Mouse (Mus musculus): ENCODE measurements at regions not wholly inside any gene's neighbourhood (a gene's known extent, or its start where the extent isn't known, plus 50 kb on each side); places are given as distances from the start of the nearest gene placed in this dataset.

DNA sequence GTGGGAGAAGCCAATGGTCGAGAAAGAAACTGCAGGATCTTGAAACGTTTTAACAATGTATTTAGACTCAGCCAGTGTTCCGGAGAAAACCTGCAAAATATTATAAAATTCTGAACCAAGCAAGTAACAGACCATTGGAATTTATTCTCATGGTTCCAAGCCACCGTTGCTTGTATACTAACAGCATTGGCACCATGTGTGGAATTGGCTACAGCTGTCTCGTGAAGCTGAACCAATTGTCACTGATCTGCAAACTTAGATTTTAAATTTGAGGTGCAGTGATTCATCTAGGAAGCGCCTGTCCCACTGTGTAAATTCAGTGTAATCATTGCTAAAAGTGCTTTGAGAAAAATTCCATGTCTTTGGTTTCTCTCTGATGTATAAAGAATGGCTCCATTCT, 137.8 kb upstream of the Ube2e3 start:
- Histone ChIP-seq H3K27me3 (replicated peaks; ENCODE audit: control insufficient read depth, insufficient read depth, low read length) (no peaks in the 10 kb centered on the region), H3K9me3 (replicated peaks; ENCODE audit: control insufficient read depth, low read length) (no peaks in the 10 kb centered on the region), H3K4me3 (ENCODE audit: low read depth, low read length) (no peak overlapping the region), H3K27ac (ENCODE audit: low read depth, low read length) (no peak overlapping the region), H3K4me1 (ENCODE audit: control insufficient read depth, insufficient read depth, low read length) (no peaks in the 10 kb centered on the region), H3K9ac (ENCODE audit: low read length) (no peak overlapping the region), H3K36me3 (ENCODE audit: control insufficient read depth, insufficient read depth, low read length) (no peaks in the 10 kb centered on the region), H3K4me2 (ENCODE audit: low read length) (no peak overlapping the region)
- ATAC-seq = no peak
- no peak for DNase-seq (ENCODE audit: low spot score)
- 89% methylated on average over 6 of the region's 6 CpGs for WGBS

DNA sequence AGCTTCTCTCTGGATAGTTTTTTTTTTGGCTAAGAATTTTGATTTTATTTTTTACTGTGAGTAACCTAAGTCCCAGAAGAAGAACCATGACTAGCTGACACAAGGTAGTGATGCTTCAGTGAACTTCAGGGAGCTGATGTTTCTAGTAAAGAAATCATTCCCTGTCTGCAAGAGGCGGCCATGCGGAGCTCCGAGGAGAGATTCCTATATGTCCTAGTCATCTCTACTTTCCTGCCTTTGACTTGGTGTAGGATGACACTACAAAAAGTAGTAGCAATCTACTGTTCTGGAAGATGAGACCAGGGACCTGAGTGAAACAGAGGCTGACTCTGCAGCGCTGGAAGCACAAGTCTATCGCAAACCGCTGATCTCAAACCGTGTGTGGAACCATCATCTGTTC, 141.9 kb upstream of the Ube2e3 start:
- Histone ChIP-seq H3K27ac (ENCODE audit: low read depth, low read length) (no peak overlapping the region), H3K9me3 (replicated peaks; ENCODE audit: control insufficient read depth, low read length) (no peaks in the 10 kb centered on the region), H3K36me3 (ENCODE audit: control insufficient read depth, insufficient read depth, low read length) (no peaks in the 10 kb centered on the region), H3K4me1 (ENCODE audit: control insufficient read depth, insufficient read depth, low read length) (no peaks in the 10 kb centered on the region), H3K9ac (ENCODE audit: low read length) (no peak overlapping the region), H3K4me3 (ENCODE audit: low read depth, low read length) (no peak overlapping the region), H3K4me2 (ENCODE audit: low read length) (no peak overlapping the region), H3K27me3 (replicated peaks; ENCODE audit: control insufficient read depth, insufficient read depth, low read length) (no peaks in the 10 kb centered on the region)
- WGBS = 97% methylated on average over 7 of the region's 7 CpGs
- no peak for ATAC-seq
- DNase-seq (ENCODE audit: low spot score) = no peak

DNA sequence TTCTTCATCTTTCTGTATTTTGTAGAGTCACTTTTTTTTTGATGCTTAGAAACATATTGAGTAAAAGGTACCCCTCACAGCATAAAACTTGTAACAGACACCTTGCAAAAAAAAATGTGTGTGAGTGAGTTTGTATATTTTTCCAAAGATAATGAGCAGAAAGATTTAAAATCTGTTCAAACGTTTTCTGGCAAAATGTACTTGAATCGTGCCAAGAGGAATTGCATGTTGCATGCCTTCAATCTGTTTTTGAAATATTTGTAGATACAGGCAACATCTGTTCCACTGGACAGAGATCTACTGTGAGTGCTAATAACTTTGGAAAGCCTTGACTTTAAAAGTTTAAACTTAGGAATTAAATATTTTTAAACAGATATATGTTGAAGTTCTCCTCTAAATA, 143.5 kb upstream of the Ube2e3 start:
- peak; percentile 45 for DNase-seq (ENCODE audit: low spot score)
- Histone ChIP-seq H3K4me3 (ENCODE audit: low read depth, low read length) (no peak overlapping the region), H3K4me2 (ENCODE audit: low read length) (no peak overlapping the region), H3K4me1 (ENCODE audit: control insufficient read depth, insufficient read depth, low read length) (no peaks in the 10 kb centered on the region), H3K36me3 (ENCODE audit: control insufficient read depth, insufficient read depth, low read length) (no peaks in the 10 kb centered on the region), H3K27me3 (replicated peaks; ENCODE audit: control insufficient read depth, insufficient read depth, low read length) (no peaks in the 10 kb centered on the region), H3K9me3 (replicated peaks; ENCODE audit: control insufficient read depth, low read length) (no peaks in the 10 kb centered on the region), H3K27ac (ENCODE audit: low read depth, low read length) (no peak overlapping the region), H3K9ac (ENCODE audit: low read length) (no peak overlapping the region)
- 62% methylated on average over 2 of the region's 2 CpGs for WGBS
- ATAC-seq = no peak

DNA sequence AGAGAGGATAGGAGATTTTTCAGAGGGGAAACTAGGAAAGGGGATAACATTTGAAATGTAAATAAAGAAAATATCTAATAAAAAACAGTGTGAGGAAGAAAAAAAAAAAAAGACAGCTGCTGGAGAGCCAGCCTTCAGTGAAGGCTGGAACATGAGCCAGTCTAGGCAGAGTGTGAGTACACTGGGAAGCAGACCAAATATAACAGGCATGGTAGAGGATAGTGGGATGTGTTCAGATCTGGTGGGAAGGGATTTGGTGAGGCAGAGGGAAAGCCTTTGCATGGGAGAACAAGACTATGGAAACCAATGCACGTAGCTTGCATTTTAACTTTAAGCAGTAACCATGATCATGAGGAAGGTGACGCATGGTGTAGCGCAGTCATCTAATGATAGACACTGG, 144.5 kb upstream of the Ube2e3 start:
- no peaks in the 10 kb centered on the region for H3K36me3 ChIP-seq (ENCODE audit: control insufficient read depth, insufficient read depth, low read length)
- no peak overlapping the region for H3K27ac ChIP-seq (ENCODE audit: low read depth, low read length)
- no peaks in the 10 kb centered on the region for H3K4me1 ChIP-seq (ENCODE audit: control insufficient read depth, insufficient read depth, low read length)
- DNase-seq (ENCODE audit: low spot score) = no peak
- ATAC-seq = no peak
- no peaks in the 10 kb centered on the region for H3K27me3 ChIP-seq (replicated peaks; ENCODE audit: control insufficient read depth, insufficient read depth, low read length)
- WGBS = 94% methylated on average over 3 of the region's 3 CpGs
- no peak overlapping the region for H3K9ac ChIP-seq (ENCODE audit: low read length)
- H3K4me2 ChIP-seq (ENCODE audit: low read length) = no peak overlapping the region
- no peaks in the 10 kb centered on the region for H3K9me3 ChIP-seq (replicated peaks; ENCODE audit: control insufficient read depth, low read length)
- H3K4me3 ChIP-seq (ENCODE audit: low read depth, low read length) = no peak overlapping the region

DNA sequence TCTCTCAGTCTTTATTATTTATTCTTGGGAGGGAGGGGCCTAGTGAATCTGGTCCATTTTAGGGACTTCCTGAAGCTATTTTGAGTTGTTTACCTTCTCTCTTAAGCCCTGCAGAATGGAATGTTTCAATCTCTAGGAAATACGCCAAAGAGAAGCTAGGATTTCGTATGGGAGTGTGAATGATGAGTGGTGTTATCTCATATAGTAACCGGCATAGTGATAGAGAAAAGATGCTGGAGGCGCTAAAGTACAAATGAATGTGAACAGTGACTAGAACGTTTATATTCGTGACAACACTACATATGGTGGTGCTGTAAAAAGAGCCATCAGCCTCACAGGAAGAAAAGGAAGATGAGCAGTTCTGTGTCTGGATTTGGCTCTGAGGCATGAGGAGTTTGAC, 145.2 kb upstream of the Ube2e3 start:
- no peaks in the 10 kb centered on the region for H3K9me3 ChIP-seq (replicated peaks; ENCODE audit: control insufficient read depth, low read length)
- no peak for DNase-seq (ENCODE audit: low spot score)
- no peaks in the 10 kb centered on the region for H3K27me3 ChIP-seq (replicated peaks; ENCODE audit: control insufficient read depth, insufficient read depth, low read length)
- no peak for ATAC-seq
- H3K4me1 ChIP-seq (ENCODE audit: control insufficient read depth, insufficient read depth, low read length) = no peaks in the 10 kb centered on the region
- no peak overlapping the region for H3K4me2 ChIP-seq (ENCODE audit: low read length)
- no peak overlapping the region for H3K27ac ChIP-seq (ENCODE audit: low read depth, low read length)
- H3K36me3 ChIP-seq (ENCODE audit: control insufficient read depth, insufficient read depth, low read length) = no peaks in the 10 kb centered on the region
- no peak overlapping the region for H3K9ac ChIP-seq (ENCODE audit: low read length)
- no peak overlapping the region for H3K4me3 ChIP-seq (ENCODE audit: low read depth, low read length)
- 88% methylated on average over 6 of the region's 6 CpGs for WGBS

DNA sequence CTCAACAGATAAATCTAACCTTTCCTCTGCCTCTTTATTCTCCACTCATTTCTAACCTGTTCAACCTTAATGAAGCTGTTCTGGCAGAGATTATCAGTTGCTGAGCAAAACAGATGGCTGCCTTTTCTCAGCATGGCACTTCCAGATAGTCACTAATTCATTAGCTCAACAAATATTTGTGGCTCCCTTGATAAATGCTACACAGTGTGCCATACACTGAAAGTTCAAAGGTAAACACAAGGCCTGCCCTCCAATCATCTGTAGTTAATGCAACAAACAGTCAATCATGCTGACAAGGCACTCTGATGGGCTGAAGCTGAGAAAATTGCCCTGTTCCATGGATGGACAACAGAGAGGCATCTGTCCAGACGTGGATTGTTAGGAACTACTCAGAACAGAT, 149.4 kb upstream of the Ube2e3 start:
- peak; percentile 42; the same call in 1 of the 2 replicates for ATAC-seq
- H3K4me1 ChIP-seq (ENCODE audit: control insufficient read depth, insufficient read depth, low read length) = no peaks in the 10 kb centered on the region
- peak; percentile 37 for DNase-seq (ENCODE audit: low spot score)
- WGBS = 58% methylated on average over 1 of the region's 1 CpGs
- no peak overlapping the region for H3K9ac ChIP-seq (ENCODE audit: low read length)
- no peak overlapping the region for H3K4me2 ChIP-seq (ENCODE audit: low read length)
- H3K27ac ChIP-seq (ENCODE audit: low read depth, low read length) = no peak overlapping the region
- no peaks in the 10 kb centered on the region for H3K36me3 ChIP-seq (ENCODE audit: control insufficient read depth, insufficient read depth, low read length)
- no peaks in the 10 kb centered on the region for H3K9me3 ChIP-seq (replicated peaks; ENCODE audit: control insufficient read depth, low read length)
- H3K4me3 ChIP-seq (ENCODE audit: low read depth, low read length) = no peak overlapping the region
- no peaks in the 10 kb centered on the region for H3K27me3 ChIP-seq (replicated peaks; ENCODE audit: control insufficient read depth, insufficient read depth, low read length)

DNA sequence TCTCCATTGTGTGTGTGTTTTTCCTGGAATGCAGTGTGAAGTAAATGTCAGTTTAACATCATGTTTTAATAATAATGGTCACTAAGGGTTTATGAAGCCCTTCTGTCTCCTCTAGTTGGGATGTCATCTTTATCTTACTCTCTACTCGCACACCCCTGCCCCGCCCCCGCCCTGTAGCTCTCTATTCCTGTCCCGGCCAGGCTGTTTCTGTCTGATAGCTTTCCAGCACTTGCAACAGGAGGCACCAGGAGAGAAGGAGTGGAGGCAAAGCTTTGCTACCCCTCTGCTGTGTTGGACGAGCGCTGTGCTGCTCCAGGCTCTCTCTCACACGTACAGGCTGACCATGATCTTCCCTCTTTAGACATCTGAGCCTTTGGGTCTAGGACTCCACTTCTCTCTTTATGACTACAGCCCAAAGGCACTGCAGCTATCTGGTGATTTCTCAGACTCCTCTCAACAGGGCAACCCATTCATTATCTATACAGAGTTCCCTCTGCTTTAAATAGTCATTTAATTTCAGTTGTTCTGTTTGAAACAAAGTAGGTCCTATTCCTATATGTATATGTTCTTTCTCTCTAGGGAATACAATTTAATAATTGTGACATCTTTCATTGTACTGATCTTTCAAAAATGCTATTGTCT, 151.6 kb upstream of the Ube2e3 start:
- Histone ChIP-seq H3K4me2 (ENCODE audit: low read length) (no peak overlapping the region), H3K9ac (ENCODE audit: low read length) (no peak overlapping the region), H3K27me3 (replicated peaks; ENCODE audit: control insufficient read depth, insufficient read depth, low read length) (no peaks in the 10 kb centered on the region), H3K4me3 (ENCODE audit: low read depth, low read length) (no peak overlapping the region), H3K36me3 (ENCODE audit: control insufficient read depth, insufficient read depth, low read length) (no peaks in the 10 kb centered on the region), H3K4me1 (ENCODE audit: control insufficient read depth, insufficient read depth, low read length) (no peaks in the 10 kb centered on the region), H3K27ac (ENCODE audit: low read depth, low read length) (no peak overlapping the region), H3K9me3 (replicated peaks; ENCODE audit: control insufficient read depth, low read length) (no peaks in the 10 kb centered on the region)
- DNase-seq (ENCODE audit: low spot score) = no peak
- ATAC-seq = no peak
- WGBS = 90% methylated on average over 7 of the region's 7 CpGs

DNA sequence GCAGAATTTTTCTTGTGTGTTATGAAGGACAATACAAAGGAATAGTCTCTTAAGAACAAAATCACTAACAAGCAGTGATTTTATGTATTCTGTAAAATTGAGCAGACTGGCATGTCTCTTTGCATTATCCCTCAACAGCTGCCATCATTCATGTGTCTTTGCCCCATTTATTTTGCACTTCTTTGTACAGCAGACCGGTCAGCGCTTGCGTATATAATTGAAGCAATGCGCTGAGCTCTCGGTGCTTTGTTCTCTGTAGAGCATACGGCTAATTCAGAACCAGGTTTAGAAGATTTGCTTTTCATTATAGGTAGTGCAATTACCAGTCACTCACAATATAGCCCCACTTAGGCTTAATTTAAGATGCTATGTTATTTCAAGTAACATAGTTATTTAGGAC, 173.1 kb upstream of the Ube2e3 start:
- DNase-seq (ENCODE audit: low spot score) = peak; percentile 70

DNA sequence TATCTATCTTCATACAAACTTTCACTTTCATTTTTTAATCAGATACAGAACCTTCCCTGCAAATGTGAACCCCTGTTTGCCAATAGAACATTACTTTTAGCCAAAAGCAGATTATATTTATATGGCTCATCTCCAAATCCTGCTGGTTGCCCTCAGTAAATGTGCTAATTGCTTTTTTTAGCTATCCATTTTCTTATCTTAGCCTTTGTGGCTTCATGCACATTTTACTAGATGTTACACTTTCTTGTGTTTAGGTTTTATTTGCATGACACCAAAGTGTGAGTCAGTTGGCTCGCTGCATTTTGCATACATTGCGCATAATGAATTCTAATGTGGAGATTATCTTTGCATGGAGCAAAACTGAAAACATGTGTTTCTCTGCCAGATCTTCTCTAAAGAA, 211.3 kb upstream of the Ube2e3 start:
- 48% methylated on average over 2 of the region's 2 CpGs for WGBS
- no peaks in the 10 kb centered on the region for H3K4me1 ChIP-seq (ENCODE audit: control insufficient read depth, insufficient read depth, low read length)
- DNase-seq (ENCODE audit: low spot score) = peak; percentile 67
- no peaks in the 10 kb centered on the region for H3K9me3 ChIP-seq (replicated peaks; ENCODE audit: control insufficient read depth, low read length)
- H3K27ac ChIP-seq (ENCODE audit: low read depth, low read length) = no peak overlapping the region
- H3K4me3 ChIP-seq (ENCODE audit: low read depth, low read length) = no peak overlapping the region
- no peaks in the 10 kb centered on the region for H3K36me3 ChIP-seq (ENCODE audit: control insufficient read depth, insufficient read depth, low read length)
- no peak overlapping the region for H3K4me2 ChIP-seq (ENCODE audit: low read length)
- H3K9ac ChIP-seq (ENCODE audit: low read length) = no peak overlapping the region
- peak; percentile 30; the same call in 1 of the 2 replicates for ATAC-seq
- H3K27me3 ChIP-seq (replicated peaks; ENCODE audit: control insufficient read depth, insufficient read depth, low read length) = no peaks in the 10 kb centered on the region

More for the DNA sequence above, 173.1 kb upstream of the Ube2e3 start:
- Histone ChIP-seq H3K36me3 (ENCODE audit: control insufficient read depth, insufficient read depth, low read length) (no peaks in the 10 kb centered on the region), H3K4me3 (ENCODE audit: low read depth, low read length) (no peak overlapping the region), H3K9ac (ENCODE audit: low read length) (no peak overlapping the region), H3K4me2 (ENCODE audit: low read length) (no peak overlapping the region), H3K27me3 (replicated peaks; ENCODE audit: control insufficient read depth, insufficient read depth, low read length) (no peaks in the 10 kb centered on the region), H3K9me3 (replicated peaks; ENCODE audit: control insufficient read depth, low read length) (no peaks in the 10 kb centered on the region), H3K27ac (ENCODE audit: low read depth, low read length) (no peak overlapping the region; the same call in 1 of the 2 replicates), H3K4me1 (ENCODE audit: control insufficient read depth, insufficient read depth, low read length) (no peaks in the 10 kb centered on the region; the same call in 1 of the 2 replicates)
- peak; percentile 90 for ATAC-seq
- WGBS = 5% methylated on average over 6 of the region's 6 CpGs
